Mouse (Mus musculus) midbrain, embryonic 14.5 days (tissue): ENCODE measurements around the gene Vmn2r15. TPM values are rescaled to one million over a fixed set of nuclear protein-coding genes. Genes with fewer than 3 reads are reported as not detected.

ENCODE experiments used
- ATAC-seq: fragments of 200-750 bp; cut with Nextera tagmentation; 2 replicates; pipeline ENCODE4 v1.8.0; 2017; ENCODE audit warnings: moderate number of reproducible peaks, moderate library complexity; ENCODE audit not compliant: low FRiP score, low TSS enrichment
- DNase-seq: peaks from one replicate; pipeline ENCODE4 v3.0.0-alpha.2; 2015
- H3K27ac ChIP-seq: fragments of 300-500 bp; sonication (generic); replicated peaks from 2 replicates; pipeline ENCODE4 v1.5.1; 2014; ENCODE audit warnings: mild to moderate bottlenecking, low read depth, low read length, moderate library complexity
- H3K27me3 ChIP-seq: fragments of 300-500 bp; sonication (generic); 2 replicates; pipeline ENCODE4 v1.6.1; 2014; ENCODE audit warnings: low read length, control low read depth, mixed read lengths; ENCODE audit not compliant: control insufficient read depth, insufficient read depth
- H3K36me3 ChIP-seq: fragments of 300-500 bp; sonication (generic); 2 replicates; pipeline ENCODE4 v1.6.1; 2014; ENCODE audit warnings: low read length, control low read depth; ENCODE audit not compliant: control insufficient read depth, insufficient read depth
- H3K4me1 ChIP-seq: fragments of 300-500 bp; sonication (generic); 2 replicates; pipeline ENCODE4 v1.6.1; 2014; ENCODE audit warnings: mild to moderate bottlenecking, antibody characterized with exemption, low read length, control low read depth; ENCODE audit not compliant: control insufficient read depth, insufficient read depth
- H3K4me2 ChIP-seq: fragments of 300-500 bp; sonication (generic); 2 replicates; pipeline ENCODE4 v1.6.1; 2014; ENCODE audit warnings: mild to moderate bottlenecking, low read length, moderate library complexity
- H3K4me3 ChIP-seq: fragments of 300-500 bp; sonication (generic); replicated peaks from 2 replicates; pipeline ENCODE4 v1.5.1; 2014; ENCODE audit warnings: low read depth, low read length
- H3K9ac ChIP-seq: fragments of 300-500 bp; sonication (generic); replicated peaks from 2 replicates; pipeline ENCODE4 v1.6.1; 2014; ENCODE audit warnings: mild to moderate bottlenecking, low read length, moderate library complexity
- H3K9me3 ChIP-seq: fragments of 300-500 bp; sonication (generic); 2 replicates; pipeline ENCODE4 v1.6.1; 2016; ENCODE audit warnings: low read length, control low read depth, mixed read lengths; ENCODE audit not compliant: control insufficient read depth
- WGBS: fragments of 180-500 bp; shearing (Covaris S2); extraction: QIAGEN DNeasy Blood & Tissue Kit; methylation state at CpG from one replicate; pipeline ENCODE4 v1.1.7; 2014; 5-methylcytosine and 5-hydroxymethylcytosine counted together
- polyA plus RNA-seq: library from polyadenylated mRNA; unstranded; fragments of >200 nt; fragmentation: Nextera tagmentation; extraction: Ambion mirVana; gene quantifications from 2 replicates; pipeline ENCODE4 v1.2.1, GENCODE M21; 2014

Gene Vmn2r15
- polyA plus RNA-seq = not detected in 2 replicates

DNA sequence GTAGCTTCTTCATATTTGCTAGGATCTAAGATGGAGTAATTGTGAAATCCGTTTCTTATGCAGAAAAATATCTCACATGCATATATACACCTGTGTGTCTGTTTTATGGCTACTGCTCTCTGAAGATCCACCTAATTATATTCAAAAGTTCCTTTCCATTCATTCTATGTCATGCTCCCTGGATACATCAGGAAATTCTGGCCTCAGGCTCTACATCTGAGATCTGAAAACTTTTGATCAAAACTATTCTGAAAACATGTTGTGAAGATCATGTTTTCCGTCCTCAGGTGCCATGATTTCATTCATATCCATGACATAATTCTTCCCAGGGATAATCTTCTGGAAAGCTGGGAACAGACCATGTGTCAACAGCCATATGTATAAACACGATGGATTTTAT lies at the start of gene Vmn2r15:
Vmn2r15 (minus strand) TSS at position 101 of the 400 bp plus-strand sequence.
- DNase-seq (no peak), ATAC-seq (no peak)
- H3K4me2 ChIP-seq = no peak within 1 kb of the TSS
- H3K9ac ChIP-seq = no peak within 1 kb of the TSS
- H3K27me3 ChIP-seq = no peaks in the 10 kb centered on the region
- H3K4me1 ChIP-seq = no peaks in the 10 kb centered on the region
- H3K4me3 ChIP-seq = no peak within 1 kb of the TSS
- H3K36me3 ChIP-seq = no peaks in the 10 kb centered on the region
- no peak within 1 kb of the TSS for H3K27ac ChIP-seq
- H3K9me3 ChIP-seq = peaks cover 7% of the 10 kb centered on the region; the same call in 1 of the 2 replicates
- WGBS = 57% methylated on average over 3 of the region's 3 CpGs

- Histone ChIP-seq H3K4me3 (no peak within 1 kb of the TSS), H3K27me3 (no peaks in the 10 kb centered on the region), H3K36me3 (no peaks in the 10 kb centered on the region), H3K4me2 (no peak within 1 kb of the TSS), H3K27ac (no peak within 1 kb of the TSS), H3K4me1 (no peaks in the 10 kb centered on the region), H3K9ac (no peak within 1 kb of the TSS), H3K9me3 (peaks cover 17% of the 10 kb centered on the region)
- ATAC-seq (no peak), DNase-seq (no peak)
- WGBS = 54% methylated on average over 2 of the region's 2 CpGs
These were observed 32.4 kb upstream of the Vmn2r15 start, which contains the start of gene Vmn2r16 for GRCm38 (mm10) chr5:109329862-109330261. TSS of gene Vmn2r16 (plus strand) at chr5:109330162.

DNA sequence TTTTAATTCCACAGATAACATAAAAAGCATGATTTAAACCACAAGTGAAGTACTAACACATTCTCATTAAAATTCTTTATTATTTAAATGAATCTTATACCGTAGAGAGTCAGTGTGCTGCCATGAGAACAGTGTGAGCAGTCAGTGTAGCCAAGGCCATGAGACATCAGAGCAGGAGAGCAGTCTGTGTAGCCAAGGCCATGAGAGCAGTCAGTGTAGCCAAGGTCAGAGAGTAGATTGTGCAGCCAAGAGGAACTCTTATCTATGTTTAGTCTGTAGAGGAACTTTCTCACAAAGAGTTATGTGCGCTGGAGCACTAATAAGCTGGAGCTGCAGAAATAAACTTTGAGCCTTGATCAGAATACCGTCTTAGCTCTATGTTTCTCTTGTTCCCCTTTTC lies 2.8 kb downstream of the Vmn2r15 start:
- no peak for DNase-seq
- no peak overlapping the region for H3K4me2 ChIP-seq
- H3K36me3 ChIP-seq = no peaks in the 10 kb centered on the region
- no peak overlapping the region for H3K4me3 ChIP-seq
- no peaks in the 10 kb centered on the region for H3K27me3 ChIP-seq
- 82% methylated on average over 3 of the region's 3 CpGs for WGBS
- ATAC-seq = no peak
- no peaks in the 10 kb centered on the region for H3K4me1 ChIP-seq
- peaks cover 4% of the 10 kb centered on the region; the same call in 1 of the 2 replicates for H3K9me3 ChIP-seq
- no peak overlapping the region for H3K9ac ChIP-seq
- H3K27ac ChIP-seq = no peak overlapping the region

Other genes starting within 250 kb of the Vmn2r15 start
- not detected in 2 replicates for gene Vmn2r11, start 238.1 kb downstream of the Vmn2r15 start, polyA plus RNA-seq
- not detected in 2 replicates for gene Vmn2r12, start 199.7 kb downstream of the Vmn2r15 start, polyA plus RNA-seq
- gene Vmn2r13, start 105.4 kb downstream of the Vmn2r15 start, polyA plus RNA-seq = not detected in 2 replicates
- gene Vmn2r14, start 72.9 kb downstream of the Vmn2r15 start, polyA plus RNA-seq = not detected in 2 replicates
- not detected in 2 replicates for gene Vmn2r16, start 32.5 kb upstream of the Vmn2r15 start, polyA plus RNA-seq
- gene Vmn2r17, start 122.0 kb upstream of the Vmn2r15 start, polyA plus RNA-seq = not detected in 2 replicates